Mouse (Mus musculus): ENCODE results near the gene Rbfox2.

- TF ChIP-seq CTCF (IDR thresholded peaks at IDR 0.05; ENCODE audit: borderline replicate concordance, insufficient read depth, low read depth, low read length): peak; percentile 23; the same call in 1 of the 2 replicates
- no peak for TF ChIP-seq POLR2A (IDR thresholded peaks at IDR 0.05; ENCODE audit: borderline replicate concordance, insufficient read depth, low read length)
These were observed 235.3 kb downstream of the Rbfox2 start for GRCm38 (mm10) chr15:77071501-77071900.

Data from cerebellum, adult 2 months (tissue).